Mouse (Mus musculus): Measurements from ENCODE around the gene Pex13. TPM values are rescaled to one million over a fixed set of nuclear protein-coding genes. Genes with fewer than 3 reads are reported as not detected.
"Not testable (repeated sequence)": the region's sequence is repeated elsewhere in the genome, so short reads cannot be mapped to it uniquely, and the experiment has no call there.

Pex13 gene
- polyA plus RNA-seq, 1 experiment from 2014 or later: 30.5 TPM

- no peaks in the 10 kb centered on the region for H3K9me3 ChIP-seq
- ATAC-seq (replicated peaks): peak; percentile 100
- peak within 1 kb of the TSS; percentile 99 for H3K4me3 ChIP-seq
- peak within 1 kb of the TSS; percentile 98 for H3K27ac ChIP-seq
- no peaks in the 10 kb centered on the region for H3K27me3 ChIP-seq (replicated peaks)
- peaks cover 30% of the 10 kb centered on the region for H3K4me1 ChIP-seq
- H3K9ac ChIP-seq: peak within 1 kb of the TSS; percentile 98
- H3K36me3 ChIP-seq (replicated peaks): peaks cover 6% of the 10 kb centered on the region
- H3K4me2 ChIP-seq: peak within 1 kb of the TSS; percentile 64
- under 1% methylated on average over 82 of the region's 103 CpGs for WGBS
Observed at GRCm38 (mm10) chr11:23632945-23633878, 32.5 kb downstream of the Pex13 start, which contains the start of gene 0610010F05Rik. Gene 0610010F05Rik (minus strand): TSS chr11:23633639.

- peaks cover 11% of the 10 kb centered on the region for H3K36me3 ChIP-seq (replicated peaks)
- H3K4me3 ChIP-seq: no peak overlapping the region
- H3K9me3 ChIP-seq: no peaks in the 10 kb centered on the region
- no peak overlapping the region for H3K4me2 ChIP-seq
- no peak for ATAC-seq (replicated peaks)
- peaks cover 30% of the 10 kb centered on the region for H3K4me1 ChIP-seq
- H3K27me3 ChIP-seq (replicated peaks): no peaks in the 10 kb centered on the region
- no peak overlapping the region for H3K9ac ChIP-seq
- no peak overlapping the region for H3K27ac ChIP-seq
Observed at GRCm38 (mm10) chr11:23630664-23631063, 35.1 kb downstream of the Pex13 start.

GRCm38 (mm10) chr11:23618995-23619394, 46.8 kb downstream of the Pex13 start:
- Histone ChIP-seq H3K27ac (no peak overlapping the region), H3K4me2 (no peak overlapping the region), H3K4me3 (no peak overlapping the region), H3K36me3 (replicated peaks) (peaks cover 18% of the 10 kb centered on the region; the same call in 1 of the 2 replicates), H3K4me1 (no peaks in the 10 kb centered on the region), H3K9me3 (no peaks in the 10 kb centered on the region), H3K9ac (no peak overlapping the region), H3K27me3 (replicated peaks) (no peaks in the 10 kb centered on the region)
- WGBS: 88% methylated on average over 5 of the region's 5 CpGs
- ATAC-seq (replicated peaks): no peak

- Histone ChIP-seq H3K4me2 (no peak overlapping the region), H3K27me3 (replicated peaks) (no peaks in the 10 kb centered on the region), H3K27ac (no peak overlapping the region), H3K4me1 (no peaks in the 10 kb centered on the region), H3K9me3 (no peaks in the 10 kb centered on the region), H3K4me3 (no peak overlapping the region), H3K36me3 (replicated peaks) (peaks cover 28% of the 10 kb centered on the region), H3K9ac (no peak overlapping the region)
- WGBS: 85% methylated on average over 5 of the region's 5 CpGs
- ATAC-seq (replicated peaks): no peak
Observed at GRCm38 (mm10) chr11:23614546-23614945, 51.2 kb downstream of the Pex13 start.

GRCm38 (mm10) chr11:23607291-23607690, 58.5 kb downstream of the Pex13 start:
- 91% methylated on average over 6 of the region's 6 CpGs for WGBS
- not testable (repeated sequence) for H3K9ac ChIP-seq; H3K27ac ChIP-seq; H3K9me3 ChIP-seq; H3K4me3 ChIP-seq; H3K4me2 ChIP-seq; H3K27me3 ChIP-seq (replicated peaks); ATAC-seq (replicated peaks); H3K4me1 ChIP-seq
- H3K36me3 ChIP-seq (replicated peaks): peaks cover 43% of the 10 kb centered on the region

Other genes starting within 250 kb of the Pex13 start
- 106 and 113 TPM in 2 replicates for gene Ahsa2, start 167.9 kb downstream of the Pex13 start, polyA plus RNA-seq (2015; fragmentation: Nextera tagmentation; extraction: Ambion mirVana)
- gene 1700093K21Rik, start 144.8 kb downstream of the Pex13 start, polyA plus RNA-seq (2015; fragmentation: Nextera tagmentation; extraction: Ambion mirVana): 0.13 TPM in 2 replicates
- gene 0610010F05Rik, start 32.3 kb downstream of the Pex13 start, polyA plus RNA-seq (2015; fragmentation: Nextera tagmentation; extraction: Ambion mirVana): 135 and 146 TPM in 2 replicates
- gene Pus10, start 285 bp downstream of the Pex13 start, polyA plus RNA-seq (2015; fragmentation: Nextera tagmentation; extraction: Ambion mirVana): 10.8 and 12.0 TPM in 2 replicates
- 0.29 and 0.37 TPM in 2 replicates for gene Rel, start 105.0 kb upstream of the Pex13 start, polyA plus RNA-seq (2015; fragmentation: Nextera tagmentation; extraction: Ambion mirVana)
- 19.1 and 21.9 TPM in 2 replicates for gene Papolg, start 229.3 kb upstream of the Pex13 start, polyA plus RNA-seq (2015; fragmentation: Nextera tagmentation; extraction: Ambion mirVana)